Mouse (Mus musculus) gastrocnemius, postnatal 25 days (tissue): ENCODE results near the gene 4930455H04Rik. TPM values are rescaled to one million over a fixed set of nuclear protein-coding genes. Genes with fewer than 3 reads are reported as not detected.

Experiments used
- total RNA-seq, 2 experiments: library from RNA; stranded (reverse); gene quantifications; 1 replicate in 1 of 2; 2 replicates in 1 of 2; pipeline ENCODE4 v1.2.3; 2021

Gene 4930455H04Rik
- total RNA-seq, 2 experiments from 2014 or later = not detected

Other genes starting within 250 kb of the 4930455H04Rik start
- 100 to 1,000 TPM; 558 to 691 TPM for gene Agl, start 160.1 kb upstream of the 4930455H04Rik start, total RNA-seq
- gene Frrs1, start 108.8 kb upstream of the 4930455H04Rik start, total RNA-seq = 1 to 10 TPM; 3.7 to 4.2 TPM
- 10 to 100 TPM; 16.8 to 26.3 TPM for gene Palmd, start 720 bp downstream of the 4930455H04Rik start, total RNA-seq